Mouse (Mus musculus) liver, adult 2 months (tissue): ENCODE data around the gene Dennd2d. TPM values are rescaled to one million over a fixed set of nuclear protein-coding genes. Genes with fewer than 3 reads are reported as not detected.

Experiments used
- DNase-seq: peaks from one replicate; pipeline ENCODE4 v3.0.0-alpha.2; 2011; ENCODE audit warnings: low read depth, low spot score; ENCODE audit errors: extremely low read depth
- H3K27ac ChIP-seq: fragments of 200-500 bp; replicated peaks from 2 replicates; pipeline ENCODE4 v1.5.1; 2012; ENCODE audit warnings: low read depth, mild to moderate bottlenecking, control low read depth, inconsistent platforms, low read length; ENCODE audit not compliant: insufficient read depth
- H3K27me3 ChIP-seq: fragments of 200-500 bp; 2 replicates; pipeline ENCODE4 v1.6.1; 2012; ENCODE audit warnings: mild to moderate bottlenecking, moderate library complexity, low read length, inconsistent platforms; ENCODE audit not compliant: control insufficient read depth, insufficient read depth
- H3K36me3 ChIP-seq: fragments of 200-500 bp; 2 replicates; pipeline ENCODE4 v1.6.1; 2012; ENCODE audit warnings: low read length, inconsistent platforms; ENCODE audit not compliant: control insufficient read depth, insufficient read depth
- H3K4me1 ChIP-seq: fragments of 200-500 bp; 2 replicates; pipeline ENCODE4 v1.6.1; 2011; ENCODE audit warnings: low read length; ENCODE audit not compliant: control insufficient read depth, insufficient read depth
- H3K4me3 ChIP-seq: fragments of 200-500 bp; 2 replicates; pipeline ENCODE4 v1.5.1; 2011; ENCODE audit warnings: low read depth, mild to moderate bottlenecking, control low read depth, low read length, moderate library complexity; ENCODE audit not compliant: insufficient read depth
- H3K79me2 ChIP-seq: fragments of 200-500 bp; 2 replicates; pipeline ENCODE4 v1.6.1; 2012; ENCODE audit warnings: inconsistent platforms, mild to moderate bottlenecking, low read length, moderate library complexity; ENCODE audit not compliant: control insufficient read depth, insufficient read depth
- H3K9ac ChIP-seq: fragments of 200-500 bp; 2 replicates; pipeline ENCODE4 v1.6.1; 2012; ENCODE audit warnings: low read depth, mild to moderate bottlenecking, control low read depth, inconsistent platforms, low read length
- CTCF ChIP-seq: fragments of 200-500 bp; IDR thresholded peaks from 2 replicates; pipeline ENCODE4 v1.5.1; 2011; ENCODE audit warnings: low read depth, low read length, control low read depth
- POLR2A ChIP-seq: fragments of 200-500 bp; IDR thresholded peaks from 2 replicates; pipeline ENCODE4 v1.6.1; 2011; ENCODE audit warnings: low read length, control low read depth; ENCODE audit not compliant: insufficient read depth; ENCODE audit errors: extremely low read depth
- WGBS: fragments of 180-500 bp; shearing (Covaris S2); methylation state at CpG from one replicate; pipeline ENCODE4 v1.1.7; 2018; 5-methylcytosine and 5-hydroxymethylcytosine counted together
- polyA plus RNA-seq: library from polyadenylated mRNA; depleted of rRNA; stranded (reverse); fragments of >200 nt; gene quantifications from 2 replicates; pipeline ENCODE4 v1.2.3, GENCODE M21; 2012
- total RNA-seq: library from RNA; depleted of rRNA; stranded (reverse); fragments of >200 nt; gene quantifications from 2 replicates; pipeline ENCODE4 v1.2.3, GENCODE M21; 2014

Dennd2d gene
- total and polyA plus RNA-seq, 2 experiments: 4.9 to 7.3 TPM

DNA sequence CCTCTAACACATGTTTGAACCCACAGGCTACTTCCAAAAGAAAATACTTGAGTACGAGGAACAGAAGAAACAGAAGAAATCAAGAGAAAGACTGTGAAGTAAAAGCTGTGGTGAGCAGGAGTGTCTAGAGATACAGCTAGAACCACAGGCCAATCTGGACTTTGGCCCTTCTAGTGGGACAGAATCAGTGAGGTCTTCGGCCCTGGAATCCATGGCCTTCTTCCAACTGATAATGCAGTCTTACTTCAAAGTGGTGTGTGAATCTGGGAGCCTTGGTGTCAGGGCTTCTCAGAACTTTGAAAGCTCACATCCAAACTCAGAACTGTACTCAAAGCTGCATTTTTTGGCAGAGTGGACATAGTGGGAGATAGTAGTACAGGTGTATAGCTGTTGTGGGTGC, 18.3 kb downstream of the Dennd2d start:
- H3K9ac ChIP-seq: no peak overlapping the region
- H3K4me3 ChIP-seq: no peak overlapping the region
- H3K79me2 ChIP-seq: no peaks in the 10 kb centered on the region; the same call in 1 of the 2 replicates
- peaks cover 46% of the 10 kb centered on the region for H3K36me3 ChIP-seq
- DNase-seq: peak; percentile 92
- peaks cover 13% of the 10 kb centered on the region for H3K4me1 ChIP-seq
- peak overlapping the region; percentile 54; the same call in 1 of the 2 replicates for H3K27ac ChIP-seq
- H3K27me3 ChIP-seq: no peaks in the 10 kb centered on the region
- TF ChIP-seq POLR2A: no peak
- TF ChIP-seq CTCF: no peak
- WGBS: 28% methylated on average over 2 of the region's 2 CpGs

GRCm38 (mm10) chr3:106502892-106503291, 20.7 kb downstream of the Dennd2d start:
- H3K27ac ChIP-seq: no peak overlapping the region
- H3K27me3 ChIP-seq: no peaks in the 10 kb centered on the region
- TF ChIP-seq CTCF: no peak
- TF ChIP-seq POLR2A: no peak
- 90% methylated on average over 2 of the region's 2 CpGs for WGBS
- peaks cover 48% of the 10 kb centered on the region for H3K36me3 ChIP-seq
- H3K9ac ChIP-seq: no peak overlapping the region
- DNase-seq: no peak
- no peaks in the 10 kb centered on the region; the same call in 1 of the 2 replicates for H3K79me2 ChIP-seq
- H3K4me1 ChIP-seq: peaks cover 10% of the 10 kb centered on the region
- no peak overlapping the region for H3K4me3 ChIP-seq

DNA sequence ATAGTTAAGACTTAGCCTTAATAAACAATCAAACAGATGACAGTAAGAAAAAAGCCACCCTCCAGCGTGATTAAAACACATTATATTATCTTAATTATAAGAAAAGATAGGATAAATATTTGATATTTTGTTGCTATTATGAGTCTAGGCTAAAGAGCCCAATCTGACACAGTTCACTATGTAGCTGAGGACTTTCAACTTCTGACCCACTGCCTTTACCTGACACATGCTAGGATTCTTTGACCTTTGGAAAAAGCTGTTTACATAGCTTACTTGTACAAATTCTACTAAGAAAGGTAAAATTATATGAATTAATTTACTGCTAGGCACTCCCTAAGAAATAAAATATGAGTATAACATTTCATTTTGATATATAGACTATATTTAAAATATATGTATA, 28.5 kb downstream of the Dennd2d start:
- Histone ChIP-seq H3K27me3 (no peaks in the 10 kb centered on the region), H3K4me1 (peaks cover 6% of the 10 kb centered on the region), H3K27ac (no peak overlapping the region), H3K79me2 (peaks cover 3% of the 10 kb centered on the region; the same call in 1 of the 2 replicates), H3K4me3 (no peak overlapping the region), H3K36me3 (peaks cover 4% of the 10 kb centered on the region), H3K9ac (no peak overlapping the region)
- WGBS: 11% methylated on average over 1 of the region's 1 CpGs
- TF ChIP-seq CTCF: no peak
- TF ChIP-seq POLR2A: no peak
- peak; percentile 87 for DNase-seq

- 23% methylated on average over 6 of the region's 6 CpGs for WGBS
- Histone ChIP-seq H3K27me3 (no peaks in the 10 kb centered on the region), H3K4me1 (peaks cover 10% of the 10 kb centered on the region), H3K9ac (no peak overlapping the region), H3K4me3 (no peak overlapping the region), H3K27ac (peak overlapping the region; percentile 67), H3K79me2 (0 out of 2 replicates have a peak, but pooled peaks cover 3% of the 10 kb centered on the region), H3K36me3 (peaks cover 8% of the 10 kb centered on the region)
- TF ChIP-seq POLR2A (no peak), CTCF (no peak)
- peak; percentile 95 for DNase-seq
Observed at GRCm38 (mm10) chr3:106515016-106515415, 32.8 kb downstream of the Dennd2d start.

DNA sequence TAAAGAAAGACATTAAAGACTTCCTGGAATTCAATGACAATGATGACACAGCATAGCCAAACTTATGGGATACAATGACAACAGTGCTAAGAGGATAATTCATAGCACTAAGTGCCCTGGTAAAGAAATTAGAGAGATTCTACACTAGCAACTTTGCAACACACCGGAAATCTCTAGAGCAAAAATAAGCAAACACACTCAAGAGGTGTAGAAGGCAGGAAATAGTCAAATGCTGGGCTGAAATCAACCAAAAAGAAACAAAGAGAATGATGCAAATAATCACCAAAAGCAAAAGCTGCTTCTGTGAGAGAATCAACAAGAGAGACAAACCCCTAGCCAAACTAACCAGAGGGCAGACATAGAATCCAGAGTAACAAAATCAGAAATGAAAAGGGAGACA, 40.5 kb downstream of the Dennd2d start:
- H3K9ac ChIP-seq: no peak overlapping the region
- no peak for DNase-seq
- H3K79me2 ChIP-seq: peaks cover 5% of the 10 kb centered on the region; the same call in 1 of the 2 replicates
- H3K27me3 ChIP-seq: no peaks in the 10 kb centered on the region
- peaks cover 9% of the 10 kb centered on the region for H3K36me3 ChIP-seq
- H3K4me3 ChIP-seq: no peak overlapping the region
- TF ChIP-seq POLR2A (no peak), CTCF (no peak)
- no peak overlapping the region for H3K27ac ChIP-seq
- 90% methylated on average over 1 of the region's 1 CpGs for WGBS
- peaks cover 2% of the 10 kb centered on the region; the same call in 1 of the 2 replicates for H3K4me1 ChIP-seq

DNA sequence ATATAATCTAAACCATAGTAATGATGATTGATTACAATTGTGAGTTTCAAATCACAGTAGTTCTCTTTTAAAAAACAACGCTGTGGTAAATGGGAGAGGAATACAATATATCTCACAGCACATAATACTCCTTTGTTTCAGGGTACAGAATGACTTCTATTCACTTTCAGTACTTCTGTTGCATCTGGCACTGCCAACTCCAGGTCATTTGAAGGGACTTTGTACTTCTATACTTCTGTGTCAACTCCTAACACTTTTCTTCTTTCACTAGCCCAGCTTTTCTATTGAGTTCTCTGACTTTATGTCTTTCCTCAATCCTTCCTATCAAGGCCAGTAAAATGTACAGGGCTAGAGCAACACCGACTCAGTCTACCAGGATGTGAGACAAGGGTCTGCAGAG, 44.2 kb downstream of the Dennd2d start:
- DNase-seq: peak; percentile 52
- peaks cover 6% of the 10 kb centered on the region; the same call in 1 of the 2 replicates for H3K4me1 ChIP-seq
- TF ChIP-seq POLR2A: no peak
- no peaks in the 10 kb centered on the region for H3K27me3 ChIP-seq
- H3K27ac ChIP-seq: no peak overlapping the region
- H3K9ac ChIP-seq: no peak overlapping the region
- peaks cover 9% of the 10 kb centered on the region for H3K36me3 ChIP-seq
- H3K79me2 ChIP-seq: peaks cover 5% of the 10 kb centered on the region; the same call in 1 of the 2 replicates
- 94% methylated on average over 2 of the region's 2 CpGs for WGBS
- no peak overlapping the region for H3K4me3 ChIP-seq
